Mouse (Mus musculus) ovary, postnatal 36 days (tissue): Measurements from ENCODE around the gene H2-DMa.

ENCODE experiments used
- DNase-seq: peaks from one replicate; pipeline ENCODE4 v3.0.0; 2022; ENCODE audit warnings: low spot score, mixed read lengths

The H2-DMa gene

DNA sequence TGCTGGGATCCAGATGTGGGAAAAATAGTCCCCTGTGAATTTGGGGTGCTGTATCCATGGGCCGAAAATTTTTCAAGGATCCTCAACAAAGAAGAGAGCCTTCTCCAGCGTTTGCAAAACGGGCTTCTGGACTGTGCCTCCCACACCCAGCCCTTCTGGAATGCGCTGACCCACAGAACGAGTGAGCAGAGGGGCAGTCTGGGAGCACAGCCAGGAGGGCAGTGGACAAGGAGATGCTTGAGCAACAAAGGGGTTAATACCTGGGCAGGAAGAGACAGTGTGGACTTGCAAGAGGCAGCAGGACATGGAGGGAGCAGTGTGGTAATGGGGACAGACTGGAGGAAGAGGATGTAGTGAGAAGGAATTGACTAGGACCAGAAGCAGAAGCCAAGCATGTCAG lies 36.2 kb downstream of the H2-DMa start:
- no peak for DNase-seq

DNA sequence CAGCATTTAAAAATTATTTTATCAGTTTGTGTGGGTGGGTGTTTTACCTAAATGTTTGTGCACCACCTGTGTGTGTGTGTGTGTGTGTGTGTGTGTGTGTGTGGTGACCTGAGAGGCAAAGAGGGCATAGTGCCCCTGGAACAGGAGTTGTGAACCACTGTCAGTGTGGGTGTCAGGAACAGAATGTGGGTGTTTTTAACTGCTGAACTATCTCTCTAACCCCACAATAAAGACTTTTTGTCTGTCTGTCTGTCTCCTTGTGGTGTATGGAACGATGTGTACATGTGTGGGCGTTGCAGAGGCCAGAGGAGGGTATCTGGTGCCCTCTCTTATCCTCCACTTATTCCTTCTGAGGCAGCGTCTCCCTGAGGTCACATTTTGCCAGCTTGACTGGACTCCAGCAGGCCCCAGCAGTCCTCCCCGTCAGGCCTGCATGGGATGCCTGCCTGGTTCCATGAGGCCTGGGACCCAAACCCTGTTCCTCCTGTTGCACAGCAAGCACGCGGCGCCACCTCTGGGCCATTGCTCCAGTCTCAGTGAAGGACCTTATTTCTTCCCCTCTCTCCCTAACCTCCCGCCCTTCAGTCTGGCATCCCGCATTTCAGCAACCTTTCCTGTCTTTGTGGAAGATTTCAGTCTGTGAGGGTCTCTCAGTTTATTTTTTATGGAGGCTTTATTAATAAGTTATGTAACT lies 45.0 kb downstream of the H2-DMa start:
- DNase-seq, result no peak

DNA sequence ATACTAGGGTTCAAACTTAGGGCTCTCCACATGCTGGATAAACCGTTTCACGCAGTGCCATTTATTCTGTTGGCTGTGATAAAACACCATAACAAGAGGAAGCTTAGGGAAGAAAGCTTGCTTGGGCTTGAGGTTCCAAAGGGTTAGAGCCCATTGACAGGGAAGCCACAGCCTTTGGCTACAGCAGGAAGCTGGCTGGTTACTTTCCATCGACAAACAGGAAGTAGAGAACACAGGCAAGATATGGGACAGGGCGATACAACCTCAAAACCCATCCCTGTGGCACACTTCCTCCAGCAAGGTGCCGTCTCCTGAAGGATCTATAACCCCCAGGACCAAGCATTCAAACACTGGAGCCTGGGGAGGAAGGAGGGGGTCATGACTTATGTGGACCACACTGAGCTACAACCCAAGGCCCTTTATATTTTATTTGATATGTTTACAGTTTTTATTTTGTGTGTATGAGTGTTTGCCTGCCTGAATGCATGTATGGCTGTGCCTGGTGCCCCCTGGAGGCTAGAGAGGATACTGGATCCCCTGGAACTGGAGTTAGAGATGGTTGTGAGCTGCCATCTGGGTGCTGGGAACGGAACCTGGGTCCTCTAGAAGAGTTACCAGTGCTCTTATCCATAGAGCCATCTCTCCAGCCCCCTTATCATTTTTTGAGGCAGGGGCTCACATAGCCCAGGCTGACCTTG lies 45.8 kb downstream of the H2-DMa start:
- DNase-seq, result no peak

DNA sequence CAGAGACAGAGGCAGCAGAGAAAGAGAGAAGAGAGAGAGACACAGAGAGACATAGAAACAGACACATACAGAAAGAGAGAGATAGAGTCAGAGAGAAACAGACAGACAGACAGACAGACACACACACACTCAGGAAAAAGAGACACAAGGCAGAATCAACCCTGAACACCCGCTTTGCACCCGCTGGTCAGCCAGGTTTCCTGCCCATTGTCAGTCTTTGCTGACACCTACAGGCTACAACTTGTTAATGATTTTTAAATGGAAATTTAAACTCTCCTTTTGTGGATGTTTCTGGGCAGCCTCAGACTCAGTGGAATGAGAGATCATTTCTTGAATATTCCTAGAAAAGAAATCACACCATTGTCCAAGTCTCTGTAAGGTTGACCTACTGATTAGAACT lies 49.9 kb downstream of the H2-DMa start:
- no peak for DNase-seq

DNA sequence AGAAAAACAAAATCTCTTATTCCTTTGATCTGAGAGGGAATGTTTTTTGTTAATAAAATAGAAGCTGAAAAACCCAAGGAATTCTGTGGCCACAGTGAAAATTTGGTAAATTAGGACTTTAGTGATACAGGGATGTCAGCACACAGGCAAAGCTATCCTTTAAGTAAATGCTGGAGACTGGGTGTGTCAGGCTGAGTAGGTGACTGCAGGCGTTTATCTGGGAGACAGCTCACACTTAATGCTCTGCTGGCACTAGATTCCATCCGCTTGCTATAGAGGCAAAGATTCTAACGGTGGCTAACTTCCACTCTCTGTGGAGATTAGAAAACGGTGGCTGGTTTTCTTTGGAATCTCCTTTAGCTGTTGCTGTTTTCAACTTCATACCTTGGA lies 51.1 kb downstream of the H2-DMa start:
- DNase-seq, result no peak

DNA sequence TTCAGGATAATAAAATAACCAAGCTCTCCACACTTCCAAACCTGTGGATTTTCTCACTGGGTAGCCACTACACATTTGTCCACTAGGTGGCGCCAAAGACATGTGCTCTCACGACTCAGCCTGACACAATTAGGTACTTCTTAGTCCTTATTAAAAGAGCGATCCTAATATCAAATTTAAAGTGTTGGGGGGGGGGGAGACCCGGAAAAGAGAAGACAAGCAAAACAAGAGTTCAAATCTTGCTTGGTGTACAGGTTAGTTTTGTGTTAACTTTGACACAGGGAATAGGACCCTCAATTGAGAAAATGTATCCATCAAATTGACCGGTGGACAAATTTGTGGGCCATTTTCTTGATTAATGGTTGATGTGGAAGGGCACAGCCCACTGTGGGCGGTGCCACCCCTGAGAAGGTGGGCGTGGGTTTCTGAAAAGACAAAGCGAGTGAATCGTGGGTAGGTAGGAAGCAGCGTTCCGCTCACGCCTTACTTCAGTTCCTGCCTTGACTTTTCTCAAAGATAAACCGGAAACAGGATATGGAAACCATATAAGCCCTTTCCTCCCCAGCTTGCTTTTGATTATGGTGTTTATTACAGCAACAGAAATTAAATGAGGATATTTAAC lies 51.6 kb downstream of the H2-DMa start:
- peak; percentile 70 for DNase-seq

DNA sequence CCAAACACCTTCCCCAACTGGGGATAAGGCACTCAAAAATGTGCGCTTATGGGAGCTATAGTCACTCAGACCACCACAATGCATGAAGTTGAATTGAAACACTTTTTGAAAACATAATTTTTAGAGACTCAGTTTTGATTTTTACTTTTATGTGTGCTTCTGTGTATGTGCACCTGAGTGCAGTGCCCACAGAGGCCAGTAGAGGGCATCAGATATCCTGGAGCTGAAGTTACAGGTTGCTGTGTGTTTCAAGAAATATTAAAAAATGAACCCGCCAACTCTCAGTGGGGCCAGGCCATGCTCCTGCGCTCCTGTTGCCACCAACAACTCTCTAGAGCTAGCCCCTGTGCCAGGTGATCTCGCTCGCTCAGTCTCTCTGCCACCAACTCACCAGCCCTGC lies 53.2 kb downstream of the H2-DMa start:
- DNase-seq, result no peak

DNA sequence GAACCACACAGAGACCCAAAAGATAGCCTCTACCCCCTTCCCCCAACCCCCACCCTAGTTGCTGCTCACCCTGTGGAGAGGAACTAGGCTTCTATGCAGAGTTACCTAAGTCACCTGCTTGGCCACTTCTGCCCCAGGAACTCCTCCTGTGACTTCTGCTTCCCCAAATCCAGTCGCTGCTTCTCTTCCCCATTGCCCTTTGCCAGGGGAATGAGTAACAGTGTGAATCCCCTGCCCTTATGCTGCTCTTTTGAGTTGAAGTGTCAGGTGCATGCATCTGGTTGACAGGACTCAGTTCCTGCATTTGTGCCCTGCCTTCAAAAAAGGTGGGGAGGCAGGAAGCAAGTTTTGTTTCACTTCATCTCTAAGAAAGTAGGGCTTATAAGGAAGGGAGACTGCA lies 54.7 kb downstream of the H2-DMa start:
- DNase-seq, result no peak

DNA sequence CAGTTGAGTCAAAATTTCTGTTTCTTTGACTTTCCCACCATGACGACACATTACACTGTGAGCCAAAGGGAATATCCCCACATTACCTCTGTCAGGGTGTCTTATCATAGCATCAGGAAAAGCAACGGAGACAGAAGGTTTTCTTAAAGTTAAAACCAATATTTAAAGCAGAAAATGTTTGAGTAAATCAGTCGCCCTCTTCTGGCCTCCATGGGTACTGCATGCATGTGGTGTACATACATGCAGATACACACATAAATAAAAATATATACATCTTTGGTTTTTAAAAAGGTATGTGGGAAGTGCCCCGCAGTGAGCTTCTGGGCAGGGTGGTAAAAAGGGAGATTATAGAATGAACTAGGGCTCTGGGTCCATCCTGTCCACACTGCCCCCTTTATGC lies 57.8 kb downstream of the H2-DMa start:
- no peak for DNase-seq

DNA sequence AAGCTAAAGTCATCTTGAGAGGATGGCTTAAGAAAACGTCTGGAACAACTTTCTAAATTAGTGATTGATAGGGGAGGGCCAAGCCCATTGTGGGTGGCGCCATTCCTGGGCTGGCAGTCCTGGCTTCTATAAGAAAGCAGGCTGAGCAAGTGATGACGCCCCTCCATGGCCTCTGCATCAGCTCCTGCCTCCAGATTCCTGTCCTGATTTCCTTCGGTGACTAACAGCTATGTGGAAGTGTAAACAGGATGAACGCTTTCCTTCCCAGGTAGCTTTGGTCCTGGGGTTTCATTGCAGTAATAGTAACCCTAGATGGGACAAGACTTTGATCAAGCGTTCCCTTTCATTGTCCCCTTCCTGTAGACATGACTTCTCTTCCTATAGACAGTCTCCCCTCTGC lies 59.7 kb downstream of the H2-DMa start:
- DNase-seq, result no peak

DNA sequence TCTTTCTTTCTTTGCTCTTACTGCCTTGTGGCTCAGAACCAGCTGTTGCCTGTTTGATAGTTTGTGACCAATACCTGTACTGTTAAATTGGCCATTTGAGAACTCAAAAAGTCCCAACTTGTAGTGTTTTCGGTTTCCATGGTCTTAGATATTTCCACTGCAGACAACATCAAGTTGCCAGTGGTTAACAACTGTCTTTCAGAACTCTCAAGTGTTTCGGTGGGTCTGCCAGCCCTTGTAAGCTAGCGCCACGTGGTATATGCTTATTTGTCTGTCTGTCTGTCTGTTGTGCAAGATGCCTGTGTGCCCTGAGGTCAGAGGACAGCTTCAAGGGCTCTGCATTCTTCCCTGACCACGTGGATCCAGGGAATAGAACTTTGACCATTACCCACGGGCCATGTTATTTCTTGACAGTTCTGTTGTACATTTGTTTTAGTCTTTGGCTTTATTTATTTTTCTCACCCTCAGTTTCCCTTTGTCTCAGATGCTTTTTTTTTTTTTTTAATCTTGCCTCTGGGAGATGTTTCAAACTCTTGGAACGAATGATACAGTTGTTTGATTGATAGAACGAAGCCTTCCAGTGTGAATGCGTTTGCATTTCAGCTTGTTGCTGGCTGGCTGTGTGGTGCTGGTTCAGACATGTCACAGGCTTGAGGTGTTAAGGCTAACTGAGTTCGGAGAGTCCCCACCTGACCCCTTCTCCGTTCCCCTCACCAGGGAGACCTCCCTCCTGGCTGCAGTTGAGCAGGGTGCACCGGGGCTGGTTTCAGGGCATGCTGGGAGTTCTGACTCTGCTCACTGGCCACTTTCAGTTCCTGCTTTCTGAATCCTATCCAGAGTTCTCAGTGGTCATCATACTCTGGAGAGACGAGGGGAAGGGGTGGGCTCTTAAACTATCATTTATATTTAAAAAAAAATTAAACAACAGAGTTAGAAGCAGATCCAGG lies 60.8 kb downstream of the H2-DMa start:
- DNase-seq, result no peak

DNA sequence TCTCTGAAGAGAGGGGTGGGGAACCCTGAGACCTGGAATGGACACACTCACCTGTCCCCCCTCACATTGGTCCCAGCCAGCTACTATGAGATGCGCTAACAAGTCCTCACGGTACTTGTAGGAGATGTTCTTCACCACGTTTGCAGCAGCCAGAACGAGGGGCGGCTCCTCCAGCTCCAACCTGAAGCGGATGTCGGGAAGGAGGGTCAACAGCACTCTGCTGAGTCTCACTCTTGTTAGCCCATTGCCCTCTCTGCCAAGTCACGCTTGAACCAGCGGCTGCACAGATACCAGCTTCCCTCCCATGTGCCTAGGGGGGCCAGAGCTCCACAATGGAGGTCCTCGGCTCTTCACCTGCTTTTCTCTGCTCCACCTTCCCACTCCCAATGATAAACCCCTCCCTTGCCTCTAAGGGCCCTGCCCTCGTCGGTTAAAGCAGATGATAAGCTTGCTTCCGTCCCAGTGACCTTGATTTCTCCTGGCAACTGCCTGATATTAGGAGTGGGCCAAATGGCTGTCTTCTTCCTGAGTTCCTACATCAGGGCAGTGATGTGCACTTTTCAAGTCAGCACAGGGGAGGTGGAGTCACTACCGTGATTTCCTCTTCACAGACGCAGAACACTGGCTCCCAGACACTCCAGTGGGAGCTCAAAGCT lies 64.4 kb downstream of the H2-DMa start:
- DNase-seq, result no peak

DNA sequence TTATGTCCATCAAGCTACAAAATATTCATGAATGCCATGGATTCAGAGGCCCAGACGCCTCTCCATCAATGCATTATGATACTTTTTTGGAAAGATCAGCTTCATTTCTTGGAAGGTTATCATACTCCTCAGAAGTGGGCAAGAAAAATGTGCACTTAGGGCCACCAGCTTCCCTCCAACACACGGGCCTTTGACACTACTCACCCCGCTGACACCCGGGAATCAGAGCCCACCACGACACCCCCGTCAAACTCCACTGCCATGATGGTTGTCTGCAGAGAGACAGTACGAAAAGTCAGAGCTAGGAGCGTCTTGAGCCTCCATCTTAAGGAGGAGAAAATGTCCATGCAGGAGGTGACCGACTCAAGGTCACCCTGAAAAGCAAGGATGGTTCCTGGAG lies 66.2 kb downstream of the H2-DMa start:
- no peak for DNase-seq

DNA sequence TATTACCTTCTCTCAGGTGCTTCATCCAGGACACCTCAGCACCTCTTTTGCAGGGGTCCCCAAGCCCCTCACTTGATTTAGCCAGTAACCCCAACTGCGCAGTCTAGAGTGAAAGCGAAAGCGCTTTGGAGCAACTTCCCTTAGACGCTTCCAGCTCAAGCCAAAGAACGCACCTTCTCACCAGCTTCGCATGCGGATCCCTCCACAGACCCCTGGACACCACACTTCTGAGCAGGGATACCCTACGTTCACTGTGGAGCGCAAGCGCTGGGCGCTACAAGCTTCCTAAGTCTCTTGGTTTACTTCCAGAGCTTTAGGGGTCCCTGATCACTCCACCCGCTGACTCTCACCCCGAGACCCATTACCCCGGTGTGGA lies 67.5 kb downstream of the H2-DMa start:
- DNase-seq, result no peak

DNA sequence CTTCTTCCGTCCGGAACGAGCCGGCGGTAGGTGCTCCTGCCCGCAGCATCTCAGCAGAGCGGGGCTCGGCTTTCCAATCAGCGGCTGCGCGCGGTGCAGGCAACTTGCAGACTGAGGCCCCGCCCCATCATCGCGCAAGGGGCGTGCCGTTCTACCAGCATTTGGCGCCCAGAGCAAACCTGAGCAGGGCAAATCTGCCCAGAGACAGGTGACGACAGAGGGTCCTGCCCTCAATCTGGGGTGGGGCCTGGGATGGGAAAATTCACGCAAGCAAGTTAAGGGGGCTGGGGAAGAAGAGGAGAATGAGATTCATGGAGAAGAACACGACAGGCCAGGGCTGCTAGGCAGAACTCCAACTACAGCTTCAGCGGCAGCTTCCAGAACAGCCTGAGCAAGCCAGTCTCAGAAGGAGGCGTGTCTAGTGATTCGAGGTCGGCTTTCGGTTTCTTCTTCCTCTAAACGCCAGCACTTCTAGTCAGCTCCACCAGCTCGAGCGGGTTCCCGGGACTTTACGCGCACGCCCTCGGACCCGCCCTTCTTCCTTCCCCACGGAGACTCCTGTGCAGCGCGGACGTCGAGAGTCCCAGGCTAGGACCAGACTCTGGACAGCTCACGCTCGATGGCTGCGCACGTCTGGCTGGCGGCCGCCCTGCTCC lies 68.0 kb downstream of the H2-DMa start, which contains the start of the genes Tap1 and Psmb9:
Gene Tap1, plus strand, starts transcription at position 293 of the 656 bp plus-strand sequence.
Gene Psmb9, minus strand, starts transcription at position 504 of the 656 bp plus-strand sequence.
- peak; percentile 99 for DNase-seq

DNA sequence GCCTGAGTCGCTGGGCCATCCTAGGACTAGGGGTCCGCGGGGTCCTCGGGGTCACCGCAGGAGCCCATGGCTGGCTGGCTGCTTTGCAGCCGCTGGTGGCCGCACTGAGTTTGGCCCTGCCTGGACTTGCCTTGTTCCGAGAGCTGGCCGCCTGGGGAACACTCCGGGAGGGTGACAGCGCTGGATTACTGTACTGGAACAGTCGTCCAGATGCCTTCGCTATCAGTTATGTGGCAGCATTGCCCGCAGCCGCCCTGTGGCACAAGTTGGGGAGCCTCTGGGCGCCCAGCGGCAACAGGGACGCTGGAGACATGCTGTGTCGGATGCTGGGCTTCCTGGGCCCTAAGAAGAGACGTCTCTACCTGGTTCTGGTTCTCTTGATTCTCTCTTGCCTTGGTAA lies 68.7 kb downstream of the H2-DMa start:
- DNase-seq, result no peak
